Mouse (Mus musculus) embryonic facial prominence, embryonic 15.5 days (tissue): ENCODE data around the gene Nfib. TPM values are rescaled to one million over a fixed set of nuclear protein-coding genes. Genes with fewer than 3 reads are reported as not detected.

Experiments used
- ATAC-seq: fragments of 200-750 bp; cut with Nextera tagmentation; 2 replicates; pipeline ENCODE4 v1.8.0; 2017; ENCODE audit warnings: low read depth, moderate TSS enrichment; ENCODE audit not compliant: insufficient number of reproducible peaks, low FRiP score, low TSS enrichment
- H3K27ac ChIP-seq: fragments of 300-500 bp; sonication (generic); replicated peaks from 2 replicates; pipeline ENCODE4 v1.5.1; 2015; ENCODE audit warnings: mild to moderate bottlenecking, inconsistent platforms
- H3K27me3 ChIP-seq: fragments of 300-500 bp; sonication (generic); 2 replicates; pipeline ENCODE4 v1.6.1; 2015; ENCODE audit warnings: inconsistent platforms
- H3K36me3 ChIP-seq: fragments of 300-500 bp; sonication (generic); 2 replicates; pipeline ENCODE4 v1.6.1; 2015; ENCODE audit warnings: mild to moderate bottlenecking, inconsistent platforms
- H3K4me1 ChIP-seq: fragments of 300-500 bp; sonication (generic); 2 replicates; pipeline ENCODE4 v1.6.1; 2015; ENCODE audit warnings: inconsistent platforms
- H3K4me2 ChIP-seq: fragments of 300-500 bp; sonication (generic); replicated peaks from 2 replicates; pipeline ENCODE4 v1.6.1; 2015; ENCODE audit warnings: mild to moderate bottlenecking, inconsistent platforms
- H3K4me3 ChIP-seq: fragments of 300-500 bp; sonication (generic); replicated peaks from 2 replicates; pipeline ENCODE4 v1.5.1; 2015; ENCODE audit warnings: mild to moderate bottlenecking, inconsistent platforms
- H3K9ac ChIP-seq: fragments of 300-500 bp; sonication (generic); 2 replicates; pipeline ENCODE4 v1.6.1; 2015; ENCODE audit warnings: inconsistent platforms
- H3K9me3 ChIP-seq: fragments of 300-500 bp; sonication (generic); replicated peaks from 2 replicates; pipeline ENCODE4 v1.6.1; 2016; ENCODE audit warnings: inconsistent platforms
- WGBS: fragments of 180-500 bp; shearing (Covaris S2); methylation state at CpG from one replicate; pipeline ENCODE4 v1.1.7; 2015; 5-methylcytosine and 5-hydroxymethylcytosine counted together
- polyA plus RNA-seq: library from polyadenylated mRNA; unstranded; fragments of >200 nt; fragmentation: Nextera tagmentation; extraction: Ambion mirVana; gene quantifications from 2 replicates; pipeline ENCODE4 v1.2.1, GENCODE M21; 2015

Gene Nfib
- polyA plus RNA-seq, 1 experiment from 2014 or later = 85.7 TPM

DNA sequence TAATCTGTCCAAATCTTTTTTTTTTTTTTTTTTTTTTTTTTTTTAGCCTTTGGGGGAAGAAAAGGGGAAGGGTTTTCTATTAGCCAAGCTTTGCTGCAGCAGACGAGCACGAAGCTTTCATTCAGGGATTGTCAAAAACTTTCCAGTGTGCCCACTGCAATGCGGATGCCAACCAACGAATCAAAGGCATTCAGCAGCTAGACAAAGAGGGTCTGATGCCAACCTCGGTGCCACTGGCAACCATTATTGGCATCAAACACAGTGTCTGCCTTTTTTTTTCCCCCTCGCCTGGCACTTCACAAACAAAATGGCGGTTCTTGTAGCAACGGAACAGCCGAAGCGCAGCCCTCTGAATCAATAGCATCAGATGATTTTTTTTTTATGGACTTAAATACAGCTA is 210.7 kb downstream of the Nfib start:
- peaks cover 23% of the 10 kb centered on the region for H3K36me3 ChIP-seq
- no peak overlapping the region for H3K9ac ChIP-seq
- H3K27me3 ChIP-seq = no peaks in the 10 kb centered on the region
- ATAC-seq = no peak
- no peak overlapping the region for H3K4me2 ChIP-seq
- no peak overlapping the region for H3K27ac ChIP-seq
- 75% methylated on average over 10 of the region's 10 CpGs for WGBS
- no peak overlapping the region for H3K4me3 ChIP-seq
- no peaks in the 10 kb centered on the region for H3K9me3 ChIP-seq
- peaks cover 66% of the 10 kb centered on the region for H3K4me1 ChIP-seq

DNA sequence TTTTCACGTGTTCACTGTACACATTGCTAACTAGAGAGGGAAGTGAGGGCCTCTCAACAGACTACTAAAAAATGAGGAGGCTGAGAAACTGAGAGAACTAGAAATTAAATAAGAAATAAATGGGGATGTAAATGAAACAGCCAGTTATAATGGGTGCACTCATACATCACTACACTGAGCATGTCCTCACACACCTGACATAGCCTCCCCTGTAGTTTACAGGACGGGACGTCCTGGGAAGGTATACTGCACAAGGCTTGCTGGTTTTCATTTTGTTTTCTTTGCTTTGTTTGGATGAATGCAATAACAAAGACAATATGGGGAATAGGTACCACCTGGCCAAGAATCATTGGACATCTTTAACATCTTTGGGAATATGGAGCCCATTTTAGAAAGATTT is 211.1 kb downstream of the Nfib start:
- no peaks in the 10 kb centered on the region for H3K27me3 ChIP-seq
- no peak overlapping the region for H3K4me2 ChIP-seq
- H3K9ac ChIP-seq = no peak overlapping the region
- no peak overlapping the region for H3K27ac ChIP-seq
- H3K36me3 ChIP-seq = peaks cover 23% of the 10 kb centered on the region
- H3K9me3 ChIP-seq = no peaks in the 10 kb centered on the region
- peaks cover 67% of the 10 kb centered on the region for H3K4me1 ChIP-seq
- no peak overlapping the region for H3K4me3 ChIP-seq
- ATAC-seq = no peak
- WGBS = 63% methylated on average over 3 of the region's 3 CpGs

DNA sequence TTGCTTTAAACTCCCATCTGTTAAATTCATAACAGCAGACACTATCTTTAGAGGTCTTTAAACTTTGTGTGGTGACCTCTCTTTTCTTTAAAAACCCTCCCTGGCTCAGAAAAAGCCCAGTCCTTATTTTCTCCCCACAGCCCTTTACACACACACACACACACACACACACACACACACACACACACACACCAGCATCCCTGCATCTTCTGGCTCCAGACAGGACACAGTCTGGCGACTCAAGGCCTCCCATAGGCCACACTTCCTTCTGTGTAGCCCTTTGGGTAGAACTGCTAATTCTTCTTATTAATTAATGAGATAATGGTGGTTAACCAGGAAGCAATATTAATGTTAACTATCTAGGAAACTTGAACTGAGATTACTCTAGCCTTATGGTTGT is 211.7 kb downstream of the Nfib start:
- ATAC-seq = no peak
- 64% methylated on average over 1 of the region's 1 CpGs for WGBS
- H3K9ac ChIP-seq = no peak overlapping the region
- peaks cover 23% of the 10 kb centered on the region for H3K36me3 ChIP-seq
- no peak overlapping the region for H3K27ac ChIP-seq
- H3K4me2 ChIP-seq = no peak overlapping the region
- no peaks in the 10 kb centered on the region for H3K27me3 ChIP-seq
- H3K4me3 ChIP-seq = no peak overlapping the region
- peaks cover 62% of the 10 kb centered on the region for H3K4me1 ChIP-seq
- H3K9me3 ChIP-seq = no peaks in the 10 kb centered on the region

- Histone ChIP-seq H3K36me3 (peaks cover 21% of the 10 kb centered on the region), H3K4me2 (no peak overlapping the region), H3K27me3 (no peaks in the 10 kb centered on the region), H3K4me1 (peaks cover 60% of the 10 kb centered on the region), H3K9ac (no peak overlapping the region), H3K9me3 (no peaks in the 10 kb centered on the region), H3K4me3 (no peak overlapping the region), H3K27ac (no peak overlapping the region)
- WGBS = 52% methylated on average over 7 of the region's 7 CpGs
- no peak for ATAC-seq
Observed at GRCm38 (mm10) chr4:82493363-82493762, 212.2 kb downstream of the Nfib start.

DNA sequence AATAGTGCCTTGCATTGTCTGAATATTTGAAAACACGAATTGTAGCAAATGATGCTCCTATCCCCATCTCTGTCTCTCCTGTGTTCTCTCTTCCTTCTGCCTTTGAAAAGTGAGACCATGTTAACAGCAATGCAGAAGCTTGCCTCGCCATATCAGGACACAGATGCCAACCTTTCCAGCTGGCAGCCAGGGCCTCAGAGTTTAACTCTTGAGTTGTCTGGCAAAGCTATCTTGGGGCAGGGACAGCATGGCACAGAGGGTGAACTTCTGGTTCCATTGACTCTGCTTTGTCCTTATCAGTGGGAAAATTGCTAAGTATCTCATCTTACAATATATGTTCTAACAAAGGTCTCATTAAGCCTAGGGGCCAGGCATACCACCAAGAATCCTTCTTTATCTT is 212.8 kb downstream of the Nfib start:
- H3K27ac ChIP-seq = 0 out of 2 replicates have a peak overlapping the region, but pooled peaks have one; percentile 17
- H3K9me3 ChIP-seq = no peaks in the 10 kb centered on the region
- H3K27me3 ChIP-seq = no peaks in the 10 kb centered on the region
- no peak for ATAC-seq
- H3K9ac ChIP-seq = no peak overlapping the region
- H3K4me3 ChIP-seq = no peak overlapping the region
- H3K4me2 ChIP-seq = no peak overlapping the region
- WGBS = 60% methylated on average over 2 of the region's 2 CpGs
- peaks cover 53% of the 10 kb centered on the region for H3K4me1 ChIP-seq
- peaks cover 15% of the 10 kb centered on the region; the same call in 1 of the 2 replicates for H3K36me3 ChIP-seq

- H3K27me3 ChIP-seq = no peaks in the 10 kb centered on the region
- H3K36me3 ChIP-seq = peaks cover 15% of the 10 kb centered on the region; the same call in 1 of the 2 replicates
- H3K4me2 ChIP-seq = no peak overlapping the region
- H3K4me3 ChIP-seq = no peak overlapping the region
- H3K27ac ChIP-seq = no peak overlapping the region
- no peak for ATAC-seq
- peaks cover 48% of the 10 kb centered on the region for H3K4me1 ChIP-seq
- WGBS = 34% methylated on average over 2 of the region's 2 CpGs
- no peaks in the 10 kb centered on the region for H3K9me3 ChIP-seq
- H3K9ac ChIP-seq = no peak overlapping the region
Observed at GRCm38 (mm10) chr4:82489939-82490338, 215.6 kb downstream of the Nfib start.

GRCm38 (mm10) chr4:82485910-82486309 is 219.6 kb downstream of the Nfib start:
- no peak overlapping the region for H3K9ac ChIP-seq
- H3K36me3 ChIP-seq = peaks cover 6% of the 10 kb centered on the region; the same call in 1 of the 2 replicates
- 92% methylated on average over 2 of the region's 2 CpGs for WGBS
- no peaks in the 10 kb centered on the region for H3K9me3 ChIP-seq
- no peak overlapping the region for H3K4me2 ChIP-seq
- H3K4me1 ChIP-seq = peaks cover 34% of the 10 kb centered on the region
- no peaks in the 10 kb centered on the region for H3K27me3 ChIP-seq
- no peak overlapping the region for H3K4me3 ChIP-seq
- ATAC-seq = no peak
- no peak overlapping the region for H3K27ac ChIP-seq

- no peaks in the 10 kb centered on the region for H3K9me3 ChIP-seq
- no peak overlapping the region for H3K9ac ChIP-seq
- H3K27me3 ChIP-seq = no peaks in the 10 kb centered on the region
- ATAC-seq = no peak
- peaks cover 6% of the 10 kb centered on the region; the same call in 1 of the 2 replicates for H3K36me3 ChIP-seq
- no peak overlapping the region for H3K4me3 ChIP-seq
- 30% methylated on average over 1 of the region's 1 CpGs for WGBS
- no peak overlapping the region; the same call in 1 of the 2 replicates for H3K27ac ChIP-seq
- H3K4me1 ChIP-seq = peaks cover 25% of the 10 kb centered on the region
- no peak overlapping the region for H3K4me2 ChIP-seq
Observed at GRCm38 (mm10) chr4:82483871-82484270, 221.7 kb downstream of the Nfib start.

- Histone ChIP-seq H3K27ac (no peak overlapping the region), H3K9ac (no peak overlapping the region), H3K9me3 (no peaks in the 10 kb centered on the region), H3K4me2 (no peak overlapping the region), H3K27me3 (no peaks in the 10 kb centered on the region), H3K4me3 (no peak overlapping the region), H3K36me3 (peaks cover 6% of the 10 kb centered on the region; the same call in 1 of the 2 replicates), H3K4me1 (peaks cover 25% of the 10 kb centered on the region)
- ATAC-seq = no peak
- WGBS = 53% methylated on average over 6 of the region's 6 CpGs
Observed at GRCm38 (mm10) chr4:82483298-82483697, 222.3 kb downstream of the Nfib start.

GRCm38 (mm10) chr4:82480635-82481034 is 224.9 kb downstream of the Nfib start:
- no peak overlapping the region for H3K4me2 ChIP-seq
- no peak overlapping the region for H3K4me3 ChIP-seq
- no peak for ATAC-seq
- H3K4me1 ChIP-seq = peaks cover 24% of the 10 kb centered on the region
- no peaks in the 10 kb centered on the region for H3K9me3 ChIP-seq
- H3K9ac ChIP-seq = no peak overlapping the region
- H3K27ac ChIP-seq = no peak overlapping the region
- H3K36me3 ChIP-seq = no peaks in the 10 kb centered on the region
- H3K27me3 ChIP-seq = no peaks in the 10 kb centered on the region
- 79% methylated on average over 9 of the region's 9 CpGs for WGBS

DNA sequence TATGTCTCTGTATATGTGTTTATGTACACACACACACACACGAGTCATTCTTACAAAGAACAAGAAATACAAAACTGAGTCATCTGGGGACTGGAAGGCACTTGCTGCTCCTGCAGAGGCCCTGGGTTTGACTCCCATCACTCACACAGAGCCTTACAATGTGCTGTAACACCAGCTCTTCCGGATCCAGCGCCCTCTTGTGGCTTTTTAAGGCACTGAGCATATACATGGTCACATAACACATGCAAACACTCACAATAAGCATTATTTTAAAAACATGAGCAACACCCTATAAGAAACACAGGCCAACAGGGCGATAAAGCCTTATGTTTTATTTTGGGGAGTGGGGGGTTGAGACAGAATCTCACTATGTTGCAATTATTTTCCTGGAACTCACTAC is 226.2 kb downstream of the Nfib start:
- Histone ChIP-seq H3K9ac (no peak overlapping the region), H3K9me3 (no peaks in the 10 kb centered on the region), H3K4me3 (no peak overlapping the region), H3K4me2 (no peak overlapping the region), H3K4me1 (peaks cover 22% of the 10 kb centered on the region), H3K27me3 (no peaks in the 10 kb centered on the region), H3K36me3 (no peaks in the 10 kb centered on the region), H3K27ac (no peak overlapping the region)
- ATAC-seq = no peak
- WGBS = 69% methylated on average over 4 of the region's 4 CpGs

- H3K4me2 ChIP-seq = no peak overlapping the region
- H3K27ac ChIP-seq = no peak overlapping the region
- no peak for ATAC-seq
- H3K36me3 ChIP-seq = no peaks in the 10 kb centered on the region
- H3K27me3 ChIP-seq = no peaks in the 10 kb centered on the region
- no peak overlapping the region for H3K4me3 ChIP-seq
- peaks cover 24% of the 10 kb centered on the region for H3K4me1 ChIP-seq
- WGBS = 90% methylated on average over 2 of the region's 2 CpGs
- H3K9me3 ChIP-seq = no peaks in the 10 kb centered on the region
- no peak overlapping the region for H3K9ac ChIP-seq
Observed at GRCm38 (mm10) chr4:82477742-82478141, 227.8 kb downstream of the Nfib start.
